Mouse (Mus musculus) right cerebral cortex, postnatal 4 days (tissue): Measurements from ENCODE around the gene Ptpn13.

ENCODE experiments used
- DNase-seq: peaks from one replicate; pipeline ENCODE4 v3.0.0-alpha.2; 2022

The Ptpn13 gene

GRCm38 (mm10) chr5:103423305-103423926, 1.6 kb upstream of the Ptpn13 start:
- DNase-seq: no peak

- no peak for DNase-seq
Measured at GRCm38 (mm10) chr5:103423927-103424315, 1.1 kb upstream of the Ptpn13 start.

DNA sequence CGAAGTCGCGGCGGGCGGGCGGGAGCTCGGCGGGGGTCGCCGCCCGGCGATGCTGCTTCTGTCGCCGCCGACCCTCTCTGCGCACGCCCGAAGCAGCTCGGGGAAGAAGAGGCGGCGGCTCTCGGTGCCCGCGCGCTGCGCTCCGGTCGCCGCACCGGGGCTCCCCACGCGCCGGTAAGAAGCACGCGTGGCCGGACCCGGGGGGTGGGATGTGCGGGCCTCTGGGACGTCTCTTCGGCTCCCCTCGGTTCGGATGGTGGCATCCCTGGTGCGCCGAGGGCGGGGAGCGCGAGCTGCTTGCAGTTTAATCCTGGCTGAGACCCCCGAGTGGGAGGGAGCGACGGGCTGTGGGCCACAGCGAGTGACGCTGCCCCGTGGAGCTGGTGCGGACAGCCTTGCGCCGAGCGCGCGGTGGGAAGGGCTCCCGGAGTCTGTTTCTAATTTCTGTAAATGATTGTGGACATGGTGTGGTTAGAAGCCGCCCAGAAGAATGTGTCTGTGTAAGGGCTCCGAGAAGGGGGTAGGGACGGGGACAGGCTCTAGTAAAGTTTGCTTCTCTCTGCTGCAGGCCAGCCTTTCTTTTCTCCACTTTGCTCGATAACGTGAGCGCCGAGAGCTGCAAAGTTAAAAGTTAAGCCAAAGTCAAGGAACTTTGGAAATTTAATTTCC, 505 bp downstream of the Ptpn13 start:
- DNase-seq: peak; percentile 35

DNA sequence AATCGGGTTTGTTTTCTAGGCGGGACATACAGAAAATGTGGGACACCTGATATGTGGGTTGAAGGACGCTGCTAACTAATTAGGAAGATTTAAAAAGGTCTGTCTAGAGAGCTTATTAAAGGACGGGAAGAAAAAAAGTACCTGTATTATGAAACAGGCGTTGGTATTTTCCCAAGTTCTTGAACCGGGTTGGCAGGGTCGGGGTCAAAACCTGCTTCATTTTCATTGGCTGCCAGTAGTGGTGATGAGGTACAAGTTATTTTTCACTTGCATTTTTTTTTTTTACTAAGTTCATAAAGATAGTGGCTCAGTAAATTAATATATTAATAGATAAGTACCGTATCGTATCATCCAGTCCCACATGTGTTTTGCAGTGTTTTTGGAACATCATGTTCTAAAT, 1.3 kb downstream of the Ptpn13 start:
- no peak for DNase-seq

DNA sequence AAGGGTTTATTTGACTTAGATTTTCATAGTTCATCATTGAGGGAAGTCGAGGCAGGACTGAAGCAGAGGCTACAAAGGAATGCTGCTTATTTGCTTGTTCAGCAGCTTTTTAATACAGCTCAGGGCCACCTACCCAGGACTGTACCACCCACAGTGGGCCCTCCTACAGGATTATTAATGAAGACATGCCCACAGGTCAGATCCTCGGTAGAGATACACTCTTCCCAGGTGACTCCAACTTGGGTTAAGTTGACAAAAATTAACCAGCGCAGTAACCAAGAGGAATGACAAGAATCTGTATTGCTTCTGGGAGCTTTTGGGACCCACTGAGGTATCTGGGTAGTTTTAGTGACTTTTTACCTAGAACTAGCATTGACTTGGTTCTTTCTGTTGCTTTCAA, 6.0 kb downstream of the Ptpn13 start:
- no peak for DNase-seq

GRCm38 (mm10) chr5:103431479-103431878, 6.5 kb downstream of the Ptpn13 start:
- DNase-seq: no peak

DNA sequence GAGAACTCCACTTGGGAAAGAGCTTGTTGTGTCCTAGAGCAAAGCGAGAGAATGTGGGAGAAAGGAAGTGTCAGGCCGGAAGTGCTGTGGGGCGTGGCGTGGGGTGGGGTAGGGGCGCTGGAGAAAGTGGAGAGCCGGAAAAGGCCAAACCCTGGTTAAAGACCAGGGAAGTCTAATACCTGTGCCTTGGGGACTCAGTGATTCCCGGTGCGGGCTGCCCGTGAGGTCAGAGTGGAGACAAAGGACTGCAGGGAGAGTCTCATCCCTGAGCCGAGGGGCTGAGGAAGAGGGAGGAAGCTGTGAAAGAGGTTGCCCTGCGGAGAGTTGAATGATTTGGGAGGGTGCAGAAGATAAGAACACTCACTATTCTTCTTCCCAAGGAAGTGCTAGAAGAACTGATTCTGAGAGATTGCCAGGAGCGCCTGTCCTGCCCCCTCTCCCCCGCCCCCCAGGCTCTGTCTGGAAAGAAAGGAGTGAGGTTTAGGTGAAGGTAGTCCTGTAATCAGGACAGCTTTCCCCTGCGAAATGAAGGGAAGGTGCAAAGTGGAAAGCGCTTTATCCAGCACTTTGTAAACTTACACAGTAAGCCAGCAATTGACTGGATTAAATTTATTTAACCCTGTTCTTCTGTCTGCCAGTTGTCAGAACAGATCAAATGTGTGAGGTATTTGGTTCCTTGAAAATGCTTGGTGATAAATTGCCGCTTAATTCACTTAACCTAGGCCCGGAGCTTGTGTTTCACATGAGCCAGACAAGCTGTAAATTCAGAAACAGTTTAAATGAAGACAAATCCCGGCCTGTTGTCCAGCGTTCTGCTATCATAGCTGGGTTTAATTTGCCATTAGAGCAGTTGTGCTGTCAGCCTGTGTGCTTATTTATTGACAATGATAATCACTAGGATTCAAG, 11.3 kb downstream of the Ptpn13 start:
- no peak for DNase-seq

DNA sequence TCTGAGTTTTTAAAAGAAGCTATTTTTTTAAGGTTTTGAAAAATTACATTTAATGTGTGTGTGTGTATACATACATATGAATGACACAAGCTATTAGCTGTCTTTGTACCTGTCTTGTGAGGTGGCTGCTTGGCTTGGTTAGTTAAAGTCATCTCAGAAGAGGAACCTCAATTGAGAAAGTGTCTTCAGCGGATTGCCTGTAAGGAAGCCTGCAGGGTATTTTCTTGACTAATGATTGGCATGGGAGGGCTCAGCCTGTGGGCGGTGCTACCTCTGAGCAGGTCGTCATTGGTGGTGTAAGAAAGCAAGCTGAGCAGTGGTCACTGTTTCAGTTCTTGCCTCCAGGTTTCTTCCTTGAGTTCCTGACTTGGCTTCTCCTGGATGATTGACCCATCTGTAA, 12.7 kb downstream of the Ptpn13 start:
- no peak for DNase-seq

DNA sequence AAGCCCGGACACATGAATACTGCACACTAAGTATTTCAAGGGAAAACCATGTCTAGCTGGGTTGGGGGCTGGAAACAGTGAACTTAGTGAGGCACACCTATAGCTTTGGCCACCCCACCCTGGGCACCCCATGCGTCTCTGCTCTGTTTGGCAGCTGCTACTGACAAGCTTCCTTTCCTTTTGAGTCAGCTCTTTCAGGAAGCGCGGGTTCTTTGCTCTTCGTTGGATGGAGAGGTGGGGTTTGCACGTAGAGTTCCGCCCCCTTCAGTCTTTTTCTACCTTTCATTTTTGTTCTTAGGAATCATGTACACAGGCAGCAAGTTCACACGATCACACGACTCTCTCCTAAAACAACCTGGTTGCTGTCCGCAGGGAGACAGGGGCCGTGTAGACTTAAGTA, 14.2 kb downstream of the Ptpn13 start:
- DNase-seq: no peak

DNA sequence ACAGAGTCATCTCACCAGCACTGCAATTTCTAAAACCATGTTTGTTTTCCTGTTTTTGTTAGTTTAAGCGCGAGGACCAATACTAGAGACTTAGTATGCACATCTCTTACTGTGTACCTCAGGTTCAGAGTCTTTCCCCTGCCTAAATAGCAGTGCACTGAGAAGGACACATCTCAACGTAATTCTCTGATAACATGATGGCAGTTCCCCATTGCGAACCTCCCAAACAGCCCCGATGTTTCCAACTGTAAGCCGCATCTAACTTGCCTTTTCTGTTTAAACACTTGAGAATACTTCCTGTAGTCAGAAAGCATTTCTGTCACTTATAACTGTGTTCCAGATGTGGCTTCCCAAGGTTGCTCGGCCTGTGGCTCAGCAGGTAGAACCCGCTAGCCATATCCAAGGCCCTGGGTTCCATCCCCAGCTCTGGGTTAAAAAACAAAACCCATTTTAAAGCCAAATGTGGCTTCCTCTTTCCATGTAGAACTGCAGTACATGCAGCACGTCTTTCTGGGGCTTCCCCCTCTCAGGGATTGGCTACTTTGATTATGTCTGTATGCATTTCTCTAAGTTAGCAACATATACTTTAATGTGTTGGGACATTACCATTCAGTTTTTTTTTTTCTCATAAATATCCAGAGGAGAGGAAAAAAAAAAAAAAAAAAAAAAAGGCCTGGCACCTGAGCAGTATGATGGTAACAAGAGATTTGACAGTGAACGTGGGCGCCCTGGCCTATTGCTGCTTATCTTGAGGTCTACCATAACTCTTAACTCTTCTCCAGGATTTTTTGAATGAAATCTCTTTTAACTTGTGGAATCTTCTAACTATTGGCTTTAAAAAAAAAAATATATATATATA, 15.7 kb downstream of the Ptpn13 start:
- DNase-seq: no peak

- no peak for DNase-seq
Measured at GRCm38 (mm10) chr5:103441706-103442105, 16.7 kb downstream of the Ptpn13 start.

- no peak for DNase-seq
Measured at GRCm38 (mm10) chr5:103442269-103442688, 17.3 kb downstream of the Ptpn13 start.

- DNase-seq: no peak
Measured at GRCm38 (mm10) chr5:103442921-103443320, 17.9 kb downstream of the Ptpn13 start.

DNA sequence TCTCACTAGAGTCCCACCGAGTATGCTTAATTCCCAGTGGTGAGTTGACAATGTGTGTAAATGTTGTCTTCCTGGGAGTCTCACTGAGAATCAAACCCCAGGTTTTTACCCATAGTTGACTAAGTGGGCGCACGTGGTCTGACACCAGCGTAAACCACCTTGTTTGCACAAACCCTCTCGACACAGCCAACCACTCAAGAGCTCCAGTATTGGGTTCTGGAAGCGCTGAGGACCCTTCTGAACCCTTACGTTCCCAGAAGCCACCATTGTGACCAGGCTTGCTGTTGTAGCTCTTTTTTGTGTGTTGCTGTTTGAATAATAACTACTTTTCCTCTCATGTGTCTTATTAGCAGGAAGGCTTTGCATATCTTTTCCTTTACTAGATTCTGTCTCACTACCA, 20.4 kb downstream of the Ptpn13 start:
- DNase-seq: no peak

DNA sequence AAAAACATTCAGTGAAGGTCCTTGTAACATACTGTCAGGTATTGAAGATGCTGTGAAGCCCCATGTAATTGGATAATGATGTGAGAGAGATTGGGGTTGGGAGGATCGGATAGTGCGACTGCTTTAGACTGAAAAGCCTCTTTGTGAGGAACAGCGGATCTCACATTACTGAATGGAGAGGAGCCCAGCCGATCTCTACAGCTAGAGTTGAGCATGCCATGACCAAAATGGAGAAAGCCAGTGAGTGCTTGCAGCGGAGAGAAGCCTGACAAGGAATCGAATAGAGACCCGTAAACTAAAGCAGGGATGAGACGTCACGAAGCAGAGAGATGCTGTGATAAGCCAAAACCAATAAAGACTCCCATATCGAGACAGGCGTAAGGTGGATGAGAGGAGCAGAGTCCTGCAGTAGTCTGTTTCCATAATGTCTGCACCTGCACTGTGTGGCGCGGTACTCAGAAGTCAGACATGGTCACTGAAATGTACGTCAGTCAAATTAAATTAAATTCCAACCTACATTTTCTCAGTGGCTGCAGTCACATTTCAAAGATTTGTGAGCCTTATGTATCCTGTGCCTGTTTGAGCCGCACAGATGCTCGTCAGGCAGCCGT, 22.9 kb downstream of the Ptpn13 start:
- no peak for DNase-seq

DNA sequence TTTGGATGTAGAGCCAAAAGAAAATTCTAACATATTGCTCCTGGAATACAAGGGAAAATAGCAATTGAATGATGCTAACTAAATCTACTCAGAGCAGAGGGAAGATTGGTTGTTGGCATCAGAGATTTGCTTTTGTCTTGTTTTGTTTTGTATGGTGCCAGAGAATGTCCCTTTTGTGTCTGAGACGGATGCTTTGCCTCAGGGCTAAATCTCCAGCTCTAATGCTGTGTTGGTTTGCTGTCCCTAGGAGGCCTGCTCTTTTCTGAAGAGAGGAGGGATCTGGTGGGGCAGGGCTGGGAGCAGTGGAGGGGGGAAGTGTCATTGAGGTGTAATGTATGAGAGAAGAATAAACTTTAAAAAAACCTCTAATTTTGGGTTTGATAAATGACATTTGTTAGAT, 23.5 kb downstream of the Ptpn13 start:
- no peak for DNase-seq

GRCm38 (mm10) chr5:103450663-103451062, 25.7 kb downstream of the Ptpn13 start:
- no peak for DNase-seq

DNA sequence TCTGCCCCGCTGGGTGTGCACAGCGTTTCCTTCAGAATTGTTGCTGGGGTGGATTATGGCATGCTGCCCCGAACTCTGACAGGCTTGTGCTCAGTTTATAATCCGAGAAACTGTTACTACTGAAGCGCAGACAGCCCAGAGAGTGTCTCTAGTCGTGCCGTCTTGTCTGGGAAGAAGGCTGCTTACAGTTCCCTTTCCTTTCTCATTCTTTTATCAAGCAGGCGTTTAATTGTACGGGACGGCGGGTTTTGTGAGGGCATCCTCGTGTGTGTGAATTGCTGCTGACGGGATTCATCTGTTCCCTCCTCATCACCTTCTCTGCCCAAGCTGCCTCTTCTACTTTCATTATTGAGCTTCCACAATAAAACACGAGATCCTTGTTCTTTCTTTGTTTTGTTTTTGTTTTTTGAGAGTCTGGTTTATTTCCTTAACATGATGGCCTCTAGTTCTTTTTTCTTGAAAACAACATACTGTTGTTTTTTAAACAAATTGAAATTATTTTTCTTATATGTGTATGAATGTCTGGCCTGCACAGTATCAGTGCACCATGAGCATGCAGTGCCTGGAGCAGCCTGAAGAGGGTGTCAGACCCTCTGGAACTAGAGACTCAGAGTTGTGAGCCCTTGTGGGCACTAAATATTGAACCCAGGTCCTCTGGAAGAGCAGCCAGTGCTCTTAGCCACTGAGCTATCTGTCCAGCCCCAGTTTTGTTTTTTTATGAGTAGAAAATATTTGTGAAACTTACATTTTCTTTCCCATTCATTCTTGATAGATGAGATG, 28.6 kb downstream of the Ptpn13 start:
- DNase-seq: no peak

DNA sequence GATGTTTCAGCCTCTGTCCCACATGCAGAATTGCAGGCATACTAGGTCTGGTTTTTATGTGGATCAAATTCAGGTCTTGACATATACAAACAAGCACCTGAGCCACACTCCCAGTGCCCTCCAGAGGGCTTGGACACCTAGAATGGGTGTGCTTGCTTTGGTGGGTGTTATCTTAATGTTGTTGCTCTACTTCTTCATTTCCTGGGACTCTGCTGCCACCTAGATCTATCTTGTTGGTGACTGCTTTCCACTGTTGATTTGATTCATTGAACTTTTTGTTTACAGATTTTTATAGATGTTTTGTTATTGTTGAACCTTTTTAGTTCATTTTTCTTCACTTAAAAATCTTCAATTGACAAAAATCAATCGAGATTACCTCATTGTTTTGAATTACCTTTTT, 31.8 kb downstream of the Ptpn13 start:
- DNase-seq: no peak

GRCm38 (mm10) chr5:103458411-103458810, 33.4 kb downstream of the Ptpn13 start:
- no peak for DNase-seq

DNA sequence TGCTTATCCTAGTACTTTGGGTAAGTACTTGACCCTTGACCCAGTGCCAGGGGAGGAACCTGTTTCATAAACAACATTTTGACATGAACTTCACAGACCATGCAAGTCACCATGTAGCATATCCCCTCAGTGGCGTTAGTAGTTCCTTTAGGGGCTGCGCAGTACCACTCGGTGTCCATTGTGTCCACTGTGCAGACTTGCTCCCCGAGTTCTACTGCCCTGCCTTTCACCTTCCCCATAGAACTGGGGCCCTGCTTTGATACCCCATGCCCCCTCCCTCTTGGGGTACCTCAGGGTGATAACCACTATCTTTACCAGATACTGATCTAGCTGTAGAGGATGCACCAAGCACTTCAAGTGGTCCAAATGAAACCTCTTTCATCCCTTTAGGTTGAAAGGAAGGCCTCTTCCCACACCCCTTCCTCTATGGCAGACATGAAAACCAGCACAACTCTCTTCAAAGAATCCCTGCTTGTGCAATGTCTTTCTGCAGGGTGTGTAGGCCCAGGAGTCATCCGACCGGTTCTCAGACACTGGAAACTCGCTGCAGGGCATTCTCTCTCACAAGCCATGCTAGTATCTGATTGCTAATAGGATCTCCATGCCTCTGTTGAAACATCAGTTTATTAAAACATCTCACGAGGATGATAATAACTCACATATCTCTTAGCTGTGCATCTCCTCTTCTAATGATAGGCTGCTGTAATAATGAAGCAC, 34.1 kb downstream of the Ptpn13 start:
- no peak for DNase-seq
